Mouse (Mus musculus) kidney, embryonic 16.5 days (tissue): ENCODE measurements around the gene Pabpc1l. TPM values are rescaled to one million over a fixed set of nuclear protein-coding genes. Genes with fewer than 3 reads are reported as not detected.
A peak's percentile ranks its signal among the peaks of the same experiment; 100 is the strongest.

Source experiments
- ATAC-seq: fragments of 200-750 bp; cut with Nextera tagmentation; 2 replicates; pipeline ENCODE4 v1.8.0; 2017; ENCODE audit warnings: moderate TSS enrichment; ENCODE audit not compliant: low FRiP score, low TSS enrichment
- H3K27ac ChIP-seq: fragments of 300-500 bp; sonication (generic); 2 replicates; pipeline ENCODE4 v1.5.1; 2014; ENCODE audit warnings: low read length
- H3K27me3 ChIP-seq: fragments of 300-500 bp; sonication (generic); 2 replicates; pipeline ENCODE4 v1.6.1; 2014; ENCODE audit warnings: low read length, control low read depth, mixed read lengths; ENCODE audit not compliant: insufficient read depth
- H3K36me3 ChIP-seq: fragments of 300-500 bp; sonication (generic); 2 replicates; pipeline ENCODE4 v1.6.1; 2014; ENCODE audit warnings: low read length, control low read depth, mixed read lengths; ENCODE audit not compliant: insufficient read depth
- H3K4me1 ChIP-seq: fragments of 300-500 bp; sonication (generic); 2 replicates; pipeline ENCODE4 v1.6.1; 2014; ENCODE audit warnings: low read length, control low read depth, mixed read lengths; ENCODE audit not compliant: insufficient read depth
- H3K4me2 ChIP-seq: fragments of 300-500 bp; sonication (generic); replicated peaks from 2 replicates; pipeline ENCODE4 v1.6.1; 2014; ENCODE audit warnings: low read depth, low read length
- H3K4me3 ChIP-seq: fragments of 300-500 bp; sonication (generic); 2 replicates; pipeline ENCODE4 v1.5.1; 2014; ENCODE audit warnings: mild to moderate bottlenecking, low read length
- H3K9ac ChIP-seq: fragments of 300-500 bp; sonication (generic); replicated peaks from 2 replicates; pipeline ENCODE4 v1.6.1; 2014; ENCODE audit warnings: low read length
- H3K9me3 ChIP-seq: fragments of 300-500 bp; sonication (generic); 2 replicates; pipeline ENCODE4 v1.6.1; 2016; ENCODE audit warnings: low read length, control low read depth
- WGBS: fragments of 180-500 bp; shearing (Covaris S2); extraction: QIAGEN DNeasy Blood & Tissue Kit; methylation state at CpG from one replicate; pipeline ENCODE4 v1.1.7; 2014; 5-methylcytosine and 5-hydroxymethylcytosine counted together
- polyA plus RNA-seq: library from polyadenylated mRNA; unstranded; fragments of >200 nt; fragmentation: Nextera tagmentation; extraction: Ambion mirVana; gene quantifications from 2 replicates; pipeline ENCODE4 v1.2.1, GENCODE M21; 2015

Pabpc1l gene
- polyA plus RNA-seq, 1 experiment from 2014 or later = 1.8 TPM

GRCm38 (mm10) chr2:164022104-164022503 lies 3.1 kb upstream of the Pabpc1l start:
- WGBS = 49% methylated on average over 2 of the region's 2 CpGs

GRCm38 (mm10) chr2:164031147-164031546 lies 5.9 kb downstream of the Pabpc1l start:
- no peak overlapping the region for H3K27ac ChIP-seq
- 70% methylated on average over 10 of the region's 10 CpGs for WGBS
- no peaks in the 10 kb centered on the region for H3K36me3 ChIP-seq
- no peak overlapping the region for H3K4me2 ChIP-seq
- no peaks in the 10 kb centered on the region for H3K27me3 ChIP-seq
- ATAC-seq = no peak
- no peak overlapping the region for H3K9ac ChIP-seq
- no peaks in the 10 kb centered on the region; the same call in 1 of the 2 replicates for H3K9me3 ChIP-seq
- H3K4me1 ChIP-seq = no peaks in the 10 kb centered on the region
- no peak overlapping the region for H3K4me3 ChIP-seq

More at GRCm38 (mm10) chr2:164022104-164022503, 3.1 kb upstream of the Pabpc1l start:
- no peak overlapping the region for H3K4me2 ChIP-seq
- H3K27me3 ChIP-seq = no peaks in the 10 kb centered on the region
- H3K4me1 ChIP-seq = no peaks in the 10 kb centered on the region
- no peak for ATAC-seq
- H3K4me3 ChIP-seq = no peak overlapping the region
- no peaks in the 10 kb centered on the region for H3K9me3 ChIP-seq
- no peak overlapping the region for H3K9ac ChIP-seq
- H3K36me3 ChIP-seq = peaks cover 29% of the 10 kb centered on the region; the same call in 1 of the 2 replicates
- H3K27ac ChIP-seq = no peak overlapping the region

- H3K4me1 ChIP-seq = no peaks in the 10 kb centered on the region
- WGBS = 93% methylated on average over 3 of the region's 3 CpGs
- no peak overlapping the region for H3K4me2 ChIP-seq
- H3K36me3 ChIP-seq = no peaks in the 10 kb centered on the region
- no peak overlapping the region for H3K27ac ChIP-seq
- ATAC-seq = no peak
- H3K27me3 ChIP-seq = no peaks in the 10 kb centered on the region
- H3K4me3 ChIP-seq = no peak overlapping the region
- no peaks in the 10 kb centered on the region; the same call in 1 of the 2 replicates for H3K9me3 ChIP-seq
- H3K9ac ChIP-seq = no peak overlapping the region
Observed at GRCm38 (mm10) chr2:164032973-164033372, 7.7 kb downstream of the Pabpc1l start.

GRCm38 (mm10) chr2:164036520-164037019 lies 11.3 kb downstream of the Pabpc1l start:
- Histone ChIP-seq H3K9me3 (no peaks in the 10 kb centered on the region; the same call in 1 of the 2 replicates), H3K36me3 (no peaks in the 10 kb centered on the region), H3K4me3 (no peak overlapping the region), H3K27me3 (no peaks in the 10 kb centered on the region), H3K27ac (no peak overlapping the region), H3K4me2 (no peak overlapping the region), H3K4me1 (no peaks in the 10 kb centered on the region), H3K9ac (no peak overlapping the region)
- ATAC-seq = peak; percentile 69
- WGBS = 45% methylated on average over 10 of the region's 10 CpGs

- H3K9me3 ChIP-seq = no peaks in the 10 kb centered on the region
- no peak overlapping the region for H3K4me2 ChIP-seq
- H3K4me3 ChIP-seq = no peak overlapping the region
- H3K36me3 ChIP-seq = no peaks in the 10 kb centered on the region
- 94% methylated on average over 1 of the region's 1 CpGs for WGBS
- no peak overlapping the region for H3K9ac ChIP-seq
- H3K27me3 ChIP-seq = no peaks in the 10 kb centered on the region
- no peak; the same call in 1 of the 2 replicates for ATAC-seq
- H3K27ac ChIP-seq = no peak overlapping the region
- no peaks in the 10 kb centered on the region for H3K4me1 ChIP-seq
Observed at GRCm38 (mm10) chr2:164038407-164039028, 13.3 kb downstream of the Pabpc1l start.

GRCm38 (mm10) chr2:164040949-164041348 lies 15.7 kb downstream of the Pabpc1l start:
- Histone ChIP-seq H3K4me1 (no peaks in the 10 kb centered on the region), H3K27me3 (no peaks in the 10 kb centered on the region), H3K4me3 (no peak overlapping the region), H3K9ac (no peak overlapping the region), H3K36me3 (no peaks in the 10 kb centered on the region), H3K9me3 (no peaks in the 10 kb centered on the region), H3K27ac (no peak overlapping the region), H3K4me2 (no peak overlapping the region)
- WGBS = 80% methylated on average over 6 of the region's 6 CpGs
- no peak for ATAC-seq

- Histone ChIP-seq H3K36me3 (no peaks in the 10 kb centered on the region), H3K9ac (no peak overlapping the region), H3K27ac (no peak overlapping the region), H3K27me3 (no peaks in the 10 kb centered on the region), H3K9me3 (no peaks in the 10 kb centered on the region), H3K4me1 (no peaks in the 10 kb centered on the region), H3K4me2 (no peak overlapping the region), H3K4me3 (no peak overlapping the region)
- ATAC-seq = no peak
- WGBS = 83% methylated on average over 2 of the region's 2 CpGs
Observed at GRCm38 (mm10) chr2:164041523-164041922, 16.3 kb downstream of the Pabpc1l start.

- Histone ChIP-seq H3K4me2 (peak overlapping the region; percentile 47), H3K4me1 (0 out of 2 replicates have a peak, but pooled peaks cover 2% of the 10 kb centered on the region), H3K27ac (no peak overlapping the region), H3K9me3 (no peaks in the 10 kb centered on the region), H3K4me3 (peak overlapping the region; percentile 37), H3K36me3 (peaks cover 6% of the 10 kb centered on the region; the same call in 1 of the 2 replicates), H3K9ac (no peak overlapping the region), H3K27me3 (no peaks in the 10 kb centered on the region)
- peak; percentile 89 for ATAC-seq
- 5% methylated on average over 9 of the region's 16 CpGs for WGBS
Observed at GRCm38 (mm10) chr2:164047197-164047690, 22.0 kb downstream of the Pabpc1l start.

GRCm38 (mm10) chr2:164053767-164054166 lies 28.5 kb downstream of the Pabpc1l start:
- no peak overlapping the region for H3K9ac ChIP-seq
- ATAC-seq = no peak
- no peak overlapping the region for H3K27ac ChIP-seq
- no peaks in the 10 kb centered on the region for H3K9me3 ChIP-seq
- H3K36me3 ChIP-seq = peaks cover 56% of the 10 kb centered on the region
- no peak overlapping the region for H3K4me2 ChIP-seq
- WGBS = 91% methylated on average over 8 of the region's 8 CpGs
- no peaks in the 10 kb centered on the region for H3K27me3 ChIP-seq
- H3K4me1 ChIP-seq = no peaks in the 10 kb centered on the region
- no peak overlapping the region for H3K4me3 ChIP-seq

- no peak for ATAC-seq
- Histone ChIP-seq H3K9me3 (no peaks in the 10 kb centered on the region), H3K4me2 (no peak overlapping the region), H3K4me3 (no peak overlapping the region), H3K4me1 (no peaks in the 10 kb centered on the region), H3K27ac (no peak overlapping the region), H3K27me3 (no peaks in the 10 kb centered on the region), H3K9ac (no peak overlapping the region), H3K36me3 (peaks cover 64% of the 10 kb centered on the region)
- WGBS = 88% methylated on average over 8 of the region's 8 CpGs
Observed at GRCm38 (mm10) chr2:164054671-164055070, 29.4 kb downstream of the Pabpc1l start.
